In the genomic region with DNA sequence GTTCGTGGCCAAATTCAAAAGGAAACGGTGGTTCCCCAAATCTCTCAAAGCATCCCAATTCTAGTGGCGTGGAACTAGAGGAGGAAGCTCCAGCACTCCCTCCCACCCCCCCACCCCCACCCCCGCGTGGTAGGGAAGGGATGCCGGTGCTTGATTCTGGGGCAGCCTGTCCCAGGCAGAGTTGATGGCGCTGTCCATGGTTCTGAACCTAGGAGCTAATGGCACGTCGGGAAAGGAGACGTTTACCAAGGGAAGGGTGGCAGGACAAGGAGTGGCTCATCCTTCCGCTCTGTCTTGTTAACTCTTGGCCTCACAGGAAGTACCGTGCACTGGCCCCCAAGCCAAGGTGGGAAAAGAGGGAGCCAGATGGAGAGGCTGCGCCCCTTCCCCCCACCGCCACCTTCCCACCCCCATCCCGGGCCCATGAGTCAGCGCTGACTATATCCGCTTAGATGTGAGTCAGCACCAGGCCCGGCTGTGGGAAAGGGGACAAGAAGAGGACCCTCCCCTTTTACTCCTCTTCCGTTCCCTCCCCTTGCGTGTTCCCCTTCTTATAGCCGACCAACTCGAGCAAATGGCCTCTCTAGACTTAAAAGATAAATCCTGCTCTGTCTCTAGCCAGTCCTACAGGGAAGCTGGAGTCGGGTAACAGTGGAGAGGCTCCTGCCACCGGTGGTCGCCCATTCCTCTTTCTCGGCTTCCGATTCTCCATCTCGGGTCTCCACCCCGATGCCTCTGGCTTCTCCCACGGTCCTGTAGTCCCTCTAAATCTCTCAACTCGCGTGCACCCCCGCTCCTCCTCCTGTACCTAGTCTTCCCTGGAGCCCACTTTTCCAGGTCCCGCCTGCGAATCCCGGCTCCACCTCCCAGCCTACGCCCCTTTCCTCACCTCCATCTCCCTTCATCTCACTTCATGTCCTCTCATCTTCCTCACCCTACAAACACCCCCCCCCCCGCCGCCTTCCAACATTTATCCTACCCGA, we compare ENCODE assay signal across 10 mouse cellular contexts. TPM values are rescaled to one million over a fixed set of nuclear protein-coding genes. Genes with fewer than 3 reads are reported as not detected.
DNase-seq lines count a peak whose midpoint lies in the region; ATAC-seq and TF ChIP-seq lines count a peak whose summit lies in the region.
"Had no signal": no experiment of that assay in that cellular context is flagged by ENCODE, and none has a peak within 500 bp of the region (broad histone marks: within the 10 kb centered on the region; RNA-seq: fewer than 3 reads in every experiment).

No protein-coding gene starts in this region.

- H3K27ac ChIP-seq in ES-Bruce4 (ENCODE audit: insufficient read depth, low read length), result no peak overlapping the region
- H3K27ac ChIP-seq in cortical plate, adult 2 months (ENCODE audit: insufficient read depth, low read length), result peak overlapping the region; percentile 65
- H3K27ac ChIP-seq in midbrain, embryonic 11.5 days (ENCODE audit: low read depth, low read length), result no peak overlapping the region

- no peaks in the 10 kb centered on the region for H3K36me3 ChIP-seq in ES-Bruce4 (ENCODE audit: control insufficient read depth, insufficient read depth, low read length, poor library complexity, severe bottlenecking)
- no peaks in the 10 kb centered on the region for H3K36me3 ChIP-seq in midbrain, embryonic 11.5 days (ENCODE audit: control insufficient read depth, insufficient read depth, low read length)
- no peaks in the 10 kb centered on the region for H3K36me3 ChIP-seq in splenic B cell, adult 2 months (ENCODE audit: control insufficient read depth, insufficient read depth, low read length, poor library complexity, severe bottlenecking)

- peak overlapping the region; percentile 56 for H3K9ac ChIP-seq in ES-Bruce4 (ENCODE audit: low read depth, poor library complexity, severe bottlenecking)
- peak overlapping the region; percentile 52 for H3K9ac ChIP-seq in midbrain, embryonic 11.5 days (ENCODE audit: low read length)

- peak overlapping the region; percentile 67 for H3K4me2 ChIP-seq in midbrain, embryonic 11.5 days

- intact Hi-C loops in heart, postnatal 10 days (cut with DNase I), result no loop called here

- H3K27me3 ChIP-seq in ES-Bruce4 (ENCODE audit: control insufficient read depth, insufficient read depth, low read length, poor library complexity, severe bottlenecking), result no peaks in the 10 kb centered on the region
- H3K27me3 ChIP-seq in midbrain, embryonic 11.5 days (ENCODE audit: control insufficient read depth, insufficient read depth, low read length), result peaks cover 26% of the 10 kb centered on the region
- no peaks in the 10 kb centered on the region; the same call in 1 of the 2 replicates for H3K27me3 ChIP-seq in splenic B cell, adult 2 months (ENCODE audit: control insufficient read depth, insufficient read depth, low read length, poor library complexity, severe bottlenecking)

- H3K9me3 ChIP-seq in ES-Bruce4 (replicated peaks; ENCODE audit: control insufficient read depth, insufficient read depth, low read length, poor library complexity, severe bottlenecking), result no peaks in the 10 kb centered on the region
- H3K9me3 ChIP-seq in midbrain, embryonic 11.5 days (ENCODE audit: control insufficient read depth, low read length), result no peaks in the 10 kb centered on the region

- H3K4me3 ChIP-seq in ES-Bruce4 (ENCODE audit: low read depth, low read length), result peak overlapping the region; percentile 74
- peak overlapping the region; percentile 89 for H3K4me3 ChIP-seq in cortical plate, adult 2 months (ENCODE audit: insufficient read depth, low read length)
- peak overlapping the region; percentile 42 for H3K4me3 ChIP-seq in midbrain, embryonic 11.5 days (ENCODE audit: low read depth, low read length)

- WGBS in large intestine, adult 2 months, result 4% methylated on average over 40 of the region's 40 CpGs
- 1% methylated on average over 40 of the region's 40 CpGs for WGBS in midbrain, embryonic 11.5 days

- no peaks in the 10 kb centered on the region for H3K4me1 ChIP-seq in ES-Bruce4 (ENCODE audit: control insufficient read depth, insufficient read depth, low read length)
- H3K4me1 ChIP-seq in cortical plate, adult 2 months (ENCODE audit: control insufficient read depth, insufficient read depth, low read length), result peaks cover 4% of the 10 kb centered on the region; the same call in 1 of the 2 replicates
- H3K4me1 ChIP-seq in midbrain, embryonic 11.5 days (ENCODE audit: control insufficient read depth, insufficient read depth, low read length), result no peaks in the 10 kb centered on the region

- TF ChIP-seq POLR2A in ES-Bruce4 (IDR thresholded peaks at IDR 0.05; ENCODE audit: insufficient read depth, low read length), result no peak
- peak; percentile 40 for TF ChIP-seq POLR2A in cortical plate, adult 2 months (IDR thresholded peaks at IDR 0.05; ENCODE audit: extremely low read depth, insufficient read depth, low read length)

- DNase-seq in adrenal gland, adult 18-20 months (ENCODE audit: low spot score in 2 of 2), result peak; percentile 63 to 68
- DNase-seq in adrenal gland, postnatal 4 days (ENCODE audit: low spot score in 2 of 2), result no peak
- DNase-seq in heart, postnatal 10 days, result peak; percentile 70 to 83
- peak; percentile 35 for DNase-seq in large intestine, adult 2 months (ENCODE audit: low read depth, low spot score)
- DNase-seq in midbrain, embryonic 11.5 days (ENCODE audit: low spot score, missing footprints), result peak; percentile 93
- peak; percentile 60 for DNase-seq in splenic B cell, adult 2 months (ENCODE audit: low read depth, low spot score)

- peak; percentile 59 for ATAC-seq in midbrain, embryonic 11.5 days (ENCODE audit: low FRiP score)

- no peak for TF ChIP-seq EP300 in ES-Bruce4 (IDR thresholded peaks at IDR 0.05; ENCODE audit: insufficient read depth, low read depth, low read length)

- no peak for TF ChIP-seq CTCF in ES-Bruce4 (IDR thresholded peaks at IDR 0.05; ENCODE audit: low read depth, low read length)
- no peak for TF ChIP-seq CTCF in cortical plate, adult 2 months (IDR thresholded peaks at IDR 0.05; ENCODE audit: extremely low read depth, insufficient read depth, low read length)

RNA-seq across cellular contexts. Expression of a gene that starts 1.0 kb away (rescaled TPM):
- 10 to 100 TPM; 51.0 to 59.5 TPM for total RNA-seq in adrenal gland, adult 18-20 months (2021)
- 10 to 100 TPM; 79.8 to 81.3 TPM for total RNA-seq in adrenal gland, postnatal 4 days (2021)
- polyA plus RNA-seq in ES-Bruce4 (2011; ENCODE audit: insufficient read depth, insufficient read length, low read depth, missing spikeins), result 9.1 and 10.1 TPM in 2 replicates
- polyA plus RNA-seq in cortical plate, adult 2 months (2012; rRNA removed), result 405 TPM in 2 replicates
- total RNA-seq in heart, postnatal 10 days (2021), result under 1 TPM; 0.34 to 0.42 TPM
- polyA plus RNA-seq in large intestine, adult 2 months (2012; rRNA removed), result 6.4 and 6.5 TPM in 2 replicates
- 4.2 and 4.4 TPM in 2 replicates for polyA plus RNA-seq in midbrain, embryonic 11.5 days (2014; fragmentation: Nextera tagmentation; extraction: Ambion mirVana)

RNA-seq across cellular contexts. Expression of a gene that starts 15.0 kb away (rescaled TPM):
- total RNA-seq in adrenal gland, adult 18-20 months (2021), result 100 to 1,000 TPM; 141 to 165 TPM
- total RNA-seq in adrenal gland, postnatal 4 days (2021), result 100 to 1,000 TPM; 138 to 152 TPM
- not detected in 2 replicates for polyA plus RNA-seq in ES-Bruce4 (2011; ENCODE audit: insufficient read depth, insufficient read length, low read depth, missing spikeins)
- polyA plus RNA-seq in cortical plate, adult 2 months (2012; rRNA removed), result 138 and 162 TPM in 2 replicates
- not detected for total RNA-seq in heart, postnatal 10 days (2021)
- 14.0 and 17.7 TPM in 2 replicates for polyA plus RNA-seq in large intestine, adult 2 months (2012; rRNA removed)
- polyA plus RNA-seq in midbrain, embryonic 11.5 days (2014; fragmentation: Nextera tagmentation; extraction: Ambion mirVana), result 28.5 and 34.8 TPM in 2 replicates
- total RNA-seq: heart, postnatal 36 days had no signal
- polyA plus RNA-seq: spleen, adult 2 months had no signal

RNA-seq across cellular contexts. Expression of a gene that starts 27.1 kb away (rescaled TPM):
- total RNA-seq in adrenal gland, adult 18-20 months (2021), result 100 to 1,000 TPM; 118 to 204 TPM
- 10 to 100 TPM; 40.5 to 42.5 TPM for total RNA-seq in adrenal gland, postnatal 4 days (2021)
- polyA plus RNA-seq in ES-Bruce4 (2011; ENCODE audit: insufficient read depth, insufficient read length, low read depth, missing spikeins), result 18.9 and 23.8 TPM in 2 replicates
- 104 and 115 TPM in 2 replicates for polyA plus RNA-seq in cortical plate, adult 2 months (2012; rRNA removed)
- total RNA-seq in heart, postnatal 10 days (2021), result 10 to 100 TPM; 58.3 to 61.4 TPM
- polyA plus RNA-seq in large intestine, adult 2 months (2012; rRNA removed), result 19.4 and 20.1 TPM in 2 replicates
- 15.9 and 18.1 TPM in 2 replicates for polyA plus RNA-seq in midbrain, embryonic 11.5 days (2014; fragmentation: Nextera tagmentation; extraction: Ambion mirVana)

RNA-seq across cellular contexts. Expression of a gene that starts 31.4 kb away (rescaled TPM):
- total RNA-seq in adrenal gland, adult 18-20 months (2021), result not detected
- not detected for total RNA-seq in adrenal gland, postnatal 4 days (2021)
- not detected in 2 replicates for polyA plus RNA-seq in ES-Bruce4 (2011; ENCODE audit: insufficient read depth, insufficient read length, low read depth, missing spikeins)
- polyA plus RNA-seq in cortical plate, adult 2 months (2012; rRNA removed), result not detected in 2 replicates
- total RNA-seq in heart, postnatal 10 days (2021), result not detected
- not detected in 2 replicates for polyA plus RNA-seq in large intestine, adult 2 months (2012; rRNA removed)
- not detected in 2 replicates for polyA plus RNA-seq in midbrain, embryonic 11.5 days (2014; fragmentation: Nextera tagmentation; extraction: Ambion mirVana)
- total RNA-seq: heart, postnatal 36 days had no signal

RNA-seq across cellular contexts. Expression of a gene that starts 43.6 kb away (rescaled TPM):
- 100 to 1,000 TPM in 1 of 2 experiments, 10 to 100 TPM in 1; 48.9 to 119 TPM for total RNA-seq in adrenal gland, adult 18-20 months (2021)
- 10 to 100 TPM; 46.4 to 54.4 TPM for total RNA-seq in adrenal gland, postnatal 4 days (2021)
- polyA plus RNA-seq in ES-Bruce4 (2011; ENCODE audit: insufficient read depth, insufficient read length, low read depth, missing spikeins), result 97.4 and 113 TPM in 2 replicates
- polyA plus RNA-seq in cortical plate, adult 2 months (2012; rRNA removed), result 345 and 362 TPM in 2 replicates
- 100 to 1,000 TPM; 543 to 577 TPM for total RNA-seq in heart, postnatal 10 days (2021)
- 121 and 164 TPM in 2 replicates for polyA plus RNA-seq in large intestine, adult 2 months (2012; rRNA removed)
- 7.9 and 9.6 TPM in 2 replicates for polyA plus RNA-seq in midbrain, embryonic 11.5 days (2014; fragmentation: Nextera tagmentation; extraction: Ambion mirVana)

Comparison
In these comparisons a context has a peak if more than half of its experiments do, and no peak if none do; other contexts are left out.
1. DNase-seq: peak in adrenal gland, adult 18-20 months (2 of 2), heart, postnatal 10 days (2 of 2), large intestine, adult 2 months (single experiment), midbrain, embryonic 11.5 days (single experiment) and splenic B cell, adult 2 months (single experiment); none in adrenal gland, postnatal 4 days (0 of 2).
2. RNA of a gene that starts 1.0 kb away (polyA plus RNA-seq): 405 TPM in cortical plate, adult 2 months; 9.1 to 10.1 TPM in ES-Bruce4, 6.4 to 6.5 TPM in large intestine, adult 2 months and 4.2 to 4.4 TPM in midbrain, embryonic 11.5 days; every median in the first group is over 10 times any median in the second.
3. RNA of a gene that starts 15.0 kb away (polyA plus RNA-seq): 138 to 162 TPM in cortical plate, adult 2 months, 28.5 to 34.8 TPM in midbrain, embryonic 11.5 days and 14.0 to 17.7 TPM in large intestine, adult 2 months; not detected in ES-Bruce4; every median in the first group is over 10 times any median in the second.
4. Peak in every context shown above with its lines, with median percentiles within 50 percentile points of each other: H3K4me3 ChIP-seq.